ENCODE assay signal across 8 mouse cellular contexts in the genomic region with DNA sequence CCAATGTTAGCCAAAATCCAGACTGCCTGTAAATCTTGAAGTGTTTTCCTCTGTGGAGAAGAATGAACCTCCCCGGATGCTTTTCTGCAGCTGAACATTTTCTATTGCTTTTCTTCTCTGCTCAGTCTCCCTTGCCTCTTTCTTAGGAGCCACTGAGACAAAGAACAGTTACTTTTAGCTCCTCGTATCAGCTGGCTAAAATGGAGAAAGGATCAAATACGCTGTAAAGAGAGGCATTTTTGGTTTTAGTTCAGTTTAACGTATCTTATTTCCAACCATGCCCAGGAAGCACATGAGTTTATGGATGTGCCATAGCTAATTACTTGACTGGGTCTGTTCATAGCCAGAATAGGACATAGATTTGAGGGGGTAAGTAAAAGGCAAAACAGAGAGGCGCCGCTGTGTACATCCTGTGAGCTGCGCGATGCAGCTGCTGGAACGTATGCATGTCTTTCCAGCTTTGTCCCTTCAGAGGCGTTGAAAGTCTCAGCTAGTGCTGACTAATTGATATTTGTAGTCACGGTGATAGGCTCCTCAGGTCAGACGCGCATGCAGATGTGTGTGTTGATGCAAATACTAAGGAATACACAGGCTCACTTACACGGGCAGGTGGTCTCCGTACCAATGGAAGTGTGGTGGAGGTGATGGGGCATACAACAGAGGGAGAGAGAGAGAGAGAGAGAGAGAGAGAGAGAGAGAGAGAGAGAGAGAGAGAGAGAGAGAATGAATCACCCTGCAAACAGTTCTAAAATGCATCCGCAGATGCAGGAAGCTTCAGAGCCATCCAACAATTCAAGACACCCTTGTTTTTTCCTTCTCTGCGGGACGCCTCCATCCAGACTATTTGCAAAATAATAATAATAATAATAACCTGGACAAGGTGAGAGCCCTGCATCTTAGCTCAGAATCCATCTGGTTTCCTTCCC.
DNase-seq lines count a peak whose midpoint lies in the region; ATAC-seq and TF ChIP-seq lines count a peak whose summit lies in the region.
"Had no signal": no experiment of that assay in that cellular context is flagged by ENCODE, and none has a peak within 500 bp of the region (broad histone marks: within the 10 kb centered on the region; RNA-seq: fewer than 3 reads in every experiment).

No protein-coding gene starts in this region.

- peak overlapping the region; percentile 70 for H3K4me2 ChIP-seq in forebrain, postnatal 0 days (ENCODE audit: low read depth)
- peak overlapping the region; percentile 70 for H3K4me2 ChIP-seq in midbrain, embryonic 11.5 days

- H3K9me3 ChIP-seq in forebrain, postnatal 0 days (ENCODE audit: low read length) = no peaks in the 10 kb centered on the region
- no peaks in the 10 kb centered on the region for H3K9me3 ChIP-seq in midbrain, embryonic 11.5 days (ENCODE audit: control insufficient read depth, low read length)

- no peak for TF ChIP-seq CTCF in forebrain, postnatal 0 days (IDR thresholded peaks at IDR 0.05; ENCODE audit: low read depth)

- 4% methylated on average over 18 of the region's 18 CpGs for WGBS in forebrain, postnatal 0 days
- 27% methylated on average over 18 of the region's 18 CpGs for WGBS in midbrain, embryonic 11.5 days

- ATAC-seq in forebrain, postnatal 0 days = peak; percentile 53
- peak; percentile 65 for ATAC-seq in midbrain, embryonic 11.5 days (ENCODE audit: low FRiP score)

- DNase-seq in right cerebral cortex, adult 2 months (ENCODE audit: low spot score in 2 of 2) = peak; percentile 35 to 51
- no peak for DNase-seq in right cerebral cortex, adult 18-20 months
- peak; percentile 82 for DNase-seq in forebrain, postnatal 0 days
- DNase-seq in midbrain, embryonic 11.5 days (ENCODE audit: low spot score, missing footprints) = peak; percentile 91
- DNase-seq in cerebellum, adult 18-20 months = no peak
- DNase-seq in lung, postnatal 36 days = no peak
- no peak for DNase-seq in urinary bladder, postnatal 14 days (ENCODE audit: low spot score)

- H3K4me3 ChIP-seq in forebrain, postnatal 0 days (ENCODE audit: low read depth, low read length) = peak overlapping the region; percentile 45
- peak overlapping the region; percentile 31 for H3K4me3 ChIP-seq in midbrain, embryonic 11.5 days (ENCODE audit: low read depth, low read length)

- H3K4me1 ChIP-seq in forebrain, postnatal 0 days (ENCODE audit: insufficient read depth) = peaks cover 29% of the 10 kb centered on the region
- H3K4me1 ChIP-seq in midbrain, embryonic 11.5 days (ENCODE audit: control insufficient read depth, insufficient read depth, low read length) = peaks cover 48% of the 10 kb centered on the region

- H3K9ac ChIP-seq in forebrain, postnatal 0 days = peak overlapping the region; percentile 92
- peak overlapping the region; percentile 73 for H3K9ac ChIP-seq in midbrain, embryonic 11.5 days (ENCODE audit: low read length)

- no peaks in the 10 kb centered on the region for H3K27me3 ChIP-seq in forebrain, postnatal 0 days (ENCODE audit: insufficient read depth, low read length)
- H3K27me3 ChIP-seq in midbrain, embryonic 11.5 days (ENCODE audit: control insufficient read depth, insufficient read depth, low read length) = no peaks in the 10 kb centered on the region

- peak overlapping the region; percentile 99 for H3K27ac ChIP-seq in forebrain, postnatal 0 days (ENCODE audit: low read depth, low read length)
- peak overlapping the region; percentile 97 for H3K27ac ChIP-seq in midbrain, embryonic 11.5 days (ENCODE audit: low read depth, low read length)
- H3K27ac ChIP-seq: macrophage had no signal

- no peaks in the 10 kb centered on the region for H3K36me3 ChIP-seq in forebrain, postnatal 0 days (ENCODE audit: insufficient read depth)
- H3K36me3 ChIP-seq in midbrain, embryonic 11.5 days (ENCODE audit: control insufficient read depth, insufficient read depth, low read length) = no peaks in the 10 kb centered on the region

Comparison
In these comparisons a context has a peak if more than half of its experiments do, and no peak if none do; other contexts are left out.
1. DNase-seq: peak in right cerebral cortex, adult 2 months (2 of 2), forebrain, postnatal 0 days (single experiment) and midbrain, embryonic 11.5 days (single experiment); none in right cerebral cortex, adult 18-20 months (single experiment), cerebellum, adult 18-20 months (0 of 2), lung, postnatal 36 days (single experiment) and urinary bladder, postnatal 14 days (single experiment).